Mouse (Mus musculus) urinary bladder, postnatal 25 days (tissue): Measurements from ENCODE around the gene Kcnd3.

ENCODE experiments used
- DNase-seq: peaks from one replicate; pipeline ENCODE4 v3.0.0; 2022; ENCODE audit warnings: low spot score

The Kcnd3 gene

GRCm38 (mm10) chr3:105457657-105458056 lies 5.5 kb downstream of the Kcnd3 start:
- no peak for DNase-seq

GRCm38 (mm10) chr3:105466538-105466937 lies 14.4 kb downstream of the Kcnd3 start:
- no peak for DNase-seq

DNA sequence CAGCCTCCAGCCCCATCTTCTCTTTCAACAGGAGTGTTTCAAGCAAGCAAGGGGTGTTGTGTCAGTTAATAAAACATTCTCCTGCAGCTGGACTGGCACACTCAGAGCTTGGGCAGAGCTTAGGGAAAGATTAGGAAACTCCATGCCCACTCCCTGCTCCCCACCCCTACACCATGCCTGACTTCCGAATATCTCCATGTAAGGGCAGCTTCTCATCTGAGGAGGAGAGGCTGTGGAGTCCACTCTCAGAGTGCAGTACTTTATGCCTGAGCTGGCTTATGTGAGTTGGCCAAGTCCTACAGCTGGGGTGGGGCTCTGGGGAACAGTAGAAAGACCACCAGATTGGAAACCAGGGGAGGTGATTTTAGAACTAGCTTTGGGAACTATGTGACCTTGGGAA lies 20.4 kb downstream of the Kcnd3 start:
- DNase-seq: no peak

- no peak for DNase-seq
Observed at GRCm38 (mm10) chr3:105476408-105476807, 24.3 kb downstream of the Kcnd3 start.

- DNase-seq: no peak
Observed at GRCm38 (mm10) chr3:105478876-105479275, 26.7 kb downstream of the Kcnd3 start.

- no peak for DNase-seq
Observed at GRCm38 (mm10) chr3:105481419-105481818, 29.3 kb downstream of the Kcnd3 start.

GRCm38 (mm10) chr3:105483651-105484052 lies 31.5 kb downstream of the Kcnd3 start:
- no peak for DNase-seq

GRCm38 (mm10) chr3:105487171-105487570 lies 35.0 kb downstream of the Kcnd3 start:
- peak; percentile 12 for DNase-seq

DNA sequence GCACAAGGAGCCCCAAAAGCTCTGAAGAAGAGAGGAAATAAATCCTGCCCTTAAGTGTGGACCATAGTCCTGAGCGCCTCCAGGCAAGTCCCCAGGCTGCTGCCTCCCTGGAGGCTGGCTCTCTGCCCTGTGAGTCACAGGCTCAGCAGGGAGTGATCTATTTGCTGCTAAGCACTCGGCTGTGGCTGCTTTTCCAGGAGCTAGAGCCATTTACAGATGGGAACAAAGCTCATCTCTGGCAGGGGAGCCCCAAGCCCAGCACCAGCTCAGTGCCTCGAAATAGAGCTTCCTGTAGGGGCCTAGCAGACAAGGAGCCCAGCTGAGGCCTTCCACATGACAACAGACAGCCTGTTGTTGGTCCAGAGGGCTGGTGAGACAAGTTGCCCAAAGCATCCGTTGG lies 37.5 kb downstream of the Kcnd3 start:
- peak; percentile 35 for DNase-seq

- no peak for DNase-seq
Observed at GRCm38 (mm10) chr3:105494886-105495285, 42.8 kb downstream of the Kcnd3 start.

DNA sequence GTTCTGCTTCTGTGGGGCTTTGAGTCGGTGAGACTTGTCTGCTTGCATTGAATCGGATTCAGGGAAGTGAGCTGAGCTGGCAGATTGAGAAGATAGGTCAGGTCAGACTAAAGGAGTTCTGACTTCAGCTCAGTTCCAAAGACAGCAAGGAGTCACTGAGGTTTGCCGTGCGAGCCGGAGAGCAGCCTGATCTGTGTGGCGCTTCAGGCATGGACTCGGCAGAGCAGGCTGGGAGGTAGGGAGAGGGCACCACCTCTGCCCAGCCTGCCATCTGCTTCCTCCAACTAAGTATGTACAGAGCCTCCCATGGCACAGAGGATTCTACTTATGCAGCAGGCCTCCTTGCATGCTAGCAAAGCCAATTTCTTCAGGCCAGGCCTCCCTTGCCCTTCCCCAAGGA lies 44.1 kb downstream of the Kcnd3 start:
- no peak for DNase-seq

GRCm38 (mm10) chr3:105496935-105497334 lies 44.8 kb downstream of the Kcnd3 start:
- DNase-seq: no peak

GRCm38 (mm10) chr3:105501071-105501470 lies 48.9 kb downstream of the Kcnd3 start:
- no peak for DNase-seq

GRCm38 (mm10) chr3:105504272-105504671 lies 52.1 kb downstream of the Kcnd3 start:
- no peak for DNase-seq

DNA sequence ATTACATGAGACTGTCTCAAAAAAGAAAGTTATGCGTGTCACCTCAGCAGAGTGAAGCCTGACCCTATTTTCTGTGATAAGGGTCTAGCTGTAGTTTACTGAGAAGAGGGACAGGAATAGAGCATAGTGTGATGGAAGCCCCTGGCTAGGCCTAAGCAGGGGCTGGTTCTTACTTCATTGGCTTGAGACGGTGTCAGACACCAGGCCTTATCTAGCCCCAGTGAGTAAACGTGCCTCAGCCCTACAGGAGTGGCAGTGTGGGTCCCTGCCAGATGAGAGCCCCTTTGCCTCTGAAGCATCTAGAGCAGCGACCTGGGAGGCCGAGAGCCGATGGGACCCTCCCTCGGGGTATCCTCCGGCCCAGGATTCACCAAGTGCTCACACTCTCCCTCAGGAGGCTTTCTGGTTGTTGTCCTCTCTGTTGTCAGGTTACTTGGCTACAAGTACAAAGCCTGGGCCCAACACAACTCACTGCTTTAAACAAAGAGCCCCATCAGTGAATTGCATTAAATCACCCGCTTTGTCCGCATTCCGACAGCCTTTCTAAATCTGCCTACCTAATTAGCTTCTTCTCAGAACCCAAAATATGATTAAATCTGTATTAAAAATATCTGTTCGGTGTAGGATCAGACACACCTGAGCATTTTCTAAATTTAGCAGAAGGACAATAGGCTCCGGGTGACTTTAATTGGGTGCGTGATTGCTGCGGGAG lies 53.2 kb downstream of the Kcnd3 start:
- DNase-seq: no peak

GRCm38 (mm10) chr3:105505873-105506170 lies 53.7 kb downstream of the Kcnd3 start:
- DNase-seq: no peak

- DNase-seq: no peak
Observed at GRCm38 (mm10) chr3:105506592-105506991, 54.5 kb downstream of the Kcnd3 start.

- no peak for DNase-seq
Observed at GRCm38 (mm10) chr3:105509321-105509720, 57.2 kb downstream of the Kcnd3 start.

DNA sequence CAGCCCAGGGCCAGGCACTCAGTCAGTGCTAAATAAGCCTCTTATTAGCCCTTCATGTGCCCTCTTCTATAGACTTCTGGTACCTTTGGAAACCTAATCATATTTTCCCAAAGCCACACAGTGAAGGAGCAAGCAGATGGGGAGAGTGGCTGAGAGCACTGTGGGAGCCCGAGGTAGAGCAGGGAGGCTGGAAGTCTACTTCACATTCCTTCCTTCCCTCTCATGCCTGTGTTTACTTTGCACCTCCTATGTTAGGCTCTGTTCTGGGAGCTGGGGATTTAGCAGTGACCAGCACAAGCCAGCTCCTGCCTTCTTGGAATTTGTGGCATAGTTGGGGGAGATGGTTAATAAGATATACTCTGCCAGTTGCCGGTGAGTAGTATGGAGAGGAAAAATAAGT lies 59.7 kb downstream of the Kcnd3 start:
- no peak for DNase-seq

GRCm38 (mm10) chr3:105514215-105514614 lies 62.1 kb downstream of the Kcnd3 start:
- no peak for DNase-seq

- no peak for DNase-seq
Observed at GRCm38 (mm10) chr3:105515035-105515434, 62.9 kb downstream of the Kcnd3 start.

GRCm38 (mm10) chr3:105515640-105516039 lies 63.5 kb downstream of the Kcnd3 start:
- no peak for DNase-seq

DNA sequence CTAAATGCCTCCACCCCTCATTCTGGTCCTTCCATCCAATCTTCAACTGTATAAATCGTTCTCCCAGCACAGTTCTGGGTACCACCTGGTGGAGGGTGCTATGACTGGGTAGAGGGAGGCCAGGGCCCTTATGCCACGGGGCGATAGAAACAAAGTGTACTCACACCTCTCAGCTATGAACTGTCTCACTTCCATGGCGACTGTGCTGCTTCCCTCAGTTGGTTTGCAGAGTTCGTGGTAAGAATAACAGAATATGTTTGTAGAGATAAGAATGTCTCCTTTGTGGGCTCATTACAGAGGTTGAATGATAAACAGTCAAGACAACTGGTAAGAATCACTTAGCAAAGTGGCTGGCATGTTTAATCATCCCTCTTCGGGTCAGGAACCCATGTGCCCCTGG lies 68.3 kb downstream of the Kcnd3 start:
- DNase-seq: no peak

GRCm38 (mm10) chr3:105521178-105521631 lies 69.1 kb downstream of the Kcnd3 start:
- DNase-seq: no peak
